Mouse (Mus musculus) embryonic facial prominence, embryonic 13.5 days (tissue): ENCODE measurements around the gene Ece1. TPM values are rescaled to one million over a fixed set of nuclear protein-coding genes. Genes with fewer than 3 reads are reported as not detected.

Experiments
- ATAC-seq: fragments of 200-750 bp; cut with Nextera tagmentation; 2 replicates; pipeline ENCODE4 v1.8.0; 2017; ENCODE audit warnings: low read depth; ENCODE audit not compliant: insufficient number of reproducible peaks, insufficient read depth, low FRiP score, low TSS enrichment
- H3K27ac ChIP-seq: fragments of 300-500 bp; sonication (generic); 2 replicates; pipeline ENCODE4 v1.5.1; 2015; ENCODE audit warnings: moderate library complexity, mild to moderate bottlenecking, inconsistent platforms
- H3K27me3 ChIP-seq: fragments of 300-500 bp; sonication (generic); 2 replicates; pipeline ENCODE4 v1.6.1; 2015; ENCODE audit warnings: mild to moderate bottlenecking, inconsistent platforms
- H3K36me3 ChIP-seq: fragments of 300-500 bp; sonication (generic); 2 replicates; pipeline ENCODE4 v1.6.1; 2015; ENCODE audit warnings: mild to moderate bottlenecking, inconsistent platforms
- H3K4me1 ChIP-seq: fragments of 300-500 bp; sonication (generic); 2 replicates; pipeline ENCODE4 v1.6.1; 2015; ENCODE audit warnings: inconsistent platforms
- H3K4me2 ChIP-seq: fragments of 300-500 bp; sonication (generic); 2 replicates; pipeline ENCODE4 v1.6.1; 2015; ENCODE audit warnings: moderate library complexity, mild to moderate bottlenecking, inconsistent platforms
- H3K4me3 ChIP-seq: fragments of 300-500 bp; sonication (generic); 2 replicates; pipeline ENCODE4 v1.5.1; 2015; ENCODE audit warnings: mild to moderate bottlenecking, inconsistent platforms
- H3K9ac ChIP-seq: fragments of 300-500 bp; sonication (generic); 2 replicates; pipeline ENCODE4 v1.6.1; 2015; ENCODE audit warnings: mild to moderate bottlenecking, inconsistent platforms
- H3K9me3 ChIP-seq: fragments of 300-500 bp; sonication (generic); 2 replicates; pipeline ENCODE4 v1.6.1; 2016; ENCODE audit warnings: inconsistent platforms
- WGBS: fragments of 180-500 bp; shearing (Covaris S2); methylation state at CpG from one replicate; pipeline ENCODE4 v1.1.7; 2015; ENCODE audit warnings: mixed read lengths; 5-methylcytosine and 5-hydroxymethylcytosine counted together
- polyA plus RNA-seq: library from polyadenylated mRNA; unstranded; fragments of >200 nt; fragmentation: Nextera tagmentation; extraction: Ambion mirVana; gene quantifications from 2 replicates; pipeline ENCODE4 v1.2.1, GENCODE M21; 2015

Ece1 gene
- polyA plus RNA-seq, 1 experiment from 2014 or later = 49.9 TPM

GRCm38 (mm10) chr4:137887337-137887992 lies 25.4 kb downstream of the Ece1 start:
- 87% methylated on average over 10 of the region's 10 CpGs for WGBS
- Histone ChIP-seq H3K9ac (no peak overlapping the region), H3K27ac (no peak overlapping the region), H3K9me3 (no peaks in the 10 kb centered on the region), H3K4me3 (no peak overlapping the region), H3K4me2 (no peak overlapping the region), H3K27me3 (no peaks in the 10 kb centered on the region), H3K36me3 (peaks cover 11% of the 10 kb centered on the region), H3K4me1 (peaks cover 53% of the 10 kb centered on the region)
- ATAC-seq = no peak

DNA sequence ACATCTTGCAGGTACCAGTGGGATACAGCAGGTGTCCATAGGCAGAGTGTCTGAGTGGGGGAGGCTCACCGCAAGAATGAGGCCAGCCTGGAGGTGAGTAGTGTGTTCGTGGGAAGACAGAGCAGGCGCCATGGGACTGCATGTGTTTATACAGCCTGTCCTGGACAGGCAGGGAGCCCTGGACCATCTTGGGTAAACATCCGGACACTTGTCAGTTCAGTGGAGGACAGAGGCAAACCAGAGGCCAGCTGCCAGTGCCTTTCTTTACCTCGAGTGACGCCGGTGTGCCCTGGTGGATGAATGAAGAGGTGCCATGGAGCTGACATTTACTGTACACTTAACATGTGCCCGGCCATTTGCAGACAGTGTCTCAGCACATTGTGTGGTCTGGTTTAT lies 26.0 kb downstream of the Ece1 start:
- peaks cover 11% of the 10 kb centered on the region for H3K36me3 ChIP-seq
- H3K9me3 ChIP-seq = no peaks in the 10 kb centered on the region
- no peak overlapping the region for H3K27ac ChIP-seq
- no peaks in the 10 kb centered on the region for H3K27me3 ChIP-seq
- H3K9ac ChIP-seq = no peak overlapping the region
- 82% methylated on average over 8 of the region's 8 CpGs for WGBS
- no peak overlapping the region for H3K4me3 ChIP-seq
- ATAC-seq = no peak
- H3K4me1 ChIP-seq = peaks cover 53% of the 10 kb centered on the region
- H3K4me2 ChIP-seq = no peak overlapping the region

DNA sequence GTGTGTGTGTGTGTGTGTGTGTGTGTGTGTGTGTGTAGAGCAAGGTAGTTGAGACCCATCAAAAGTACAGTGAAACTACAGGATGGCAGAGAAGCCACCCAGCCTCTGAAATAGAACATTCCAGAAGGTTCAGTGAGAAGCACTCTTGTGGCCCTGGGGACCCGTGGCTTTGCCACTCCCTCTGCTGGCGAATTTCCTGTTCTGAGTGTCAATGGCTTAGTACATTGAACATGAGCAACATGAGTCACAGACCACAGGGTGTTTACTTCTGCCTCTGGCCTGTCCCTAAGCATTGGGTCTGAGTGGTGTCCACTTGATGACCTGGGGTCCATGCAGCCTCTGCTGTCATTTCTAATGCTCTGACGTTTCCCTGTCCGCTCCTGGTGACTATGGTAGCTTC lies 28.6 kb downstream of the Ece1 start:
- no peak for ATAC-seq

GRCm38 (mm10) chr4:137891553-137892145 lies 29.6 kb downstream of the Ece1 start:
- no peak overlapping the region for H3K9ac ChIP-seq
- H3K4me3 ChIP-seq = no peak overlapping the region
- 23% methylated on average over 4 of the region's 4 CpGs for WGBS
- no peaks in the 10 kb centered on the region for H3K9me3 ChIP-seq
- ATAC-seq = no peak
- peak overlapping the region; percentile 42 for H3K4me2 ChIP-seq
- H3K27ac ChIP-seq = peak overlapping the region; percentile 85
- H3K27me3 ChIP-seq = no peaks in the 10 kb centered on the region
- peaks cover 55% of the 10 kb centered on the region for H3K4me1 ChIP-seq
- peaks cover 11% of the 10 kb centered on the region for H3K36me3 ChIP-seq

More for the DNA sequence above, 28.6 kb downstream of the Ece1 start:
- H3K4me2 ChIP-seq = no peak overlapping the region
- peaks cover 11% of the 10 kb centered on the region for H3K36me3 ChIP-seq
- WGBS = 79% methylated on average over 4 of the region's 4 CpGs
- H3K9ac ChIP-seq = no peak overlapping the region
- no peak overlapping the region for H3K4me3 ChIP-seq
- no peak overlapping the region; the same call in 1 of the 2 replicates for H3K27ac ChIP-seq
- no peaks in the 10 kb centered on the region for H3K9me3 ChIP-seq
- H3K4me1 ChIP-seq = peaks cover 44% of the 10 kb centered on the region
- no peaks in the 10 kb centered on the region for H3K27me3 ChIP-seq

DNA sequence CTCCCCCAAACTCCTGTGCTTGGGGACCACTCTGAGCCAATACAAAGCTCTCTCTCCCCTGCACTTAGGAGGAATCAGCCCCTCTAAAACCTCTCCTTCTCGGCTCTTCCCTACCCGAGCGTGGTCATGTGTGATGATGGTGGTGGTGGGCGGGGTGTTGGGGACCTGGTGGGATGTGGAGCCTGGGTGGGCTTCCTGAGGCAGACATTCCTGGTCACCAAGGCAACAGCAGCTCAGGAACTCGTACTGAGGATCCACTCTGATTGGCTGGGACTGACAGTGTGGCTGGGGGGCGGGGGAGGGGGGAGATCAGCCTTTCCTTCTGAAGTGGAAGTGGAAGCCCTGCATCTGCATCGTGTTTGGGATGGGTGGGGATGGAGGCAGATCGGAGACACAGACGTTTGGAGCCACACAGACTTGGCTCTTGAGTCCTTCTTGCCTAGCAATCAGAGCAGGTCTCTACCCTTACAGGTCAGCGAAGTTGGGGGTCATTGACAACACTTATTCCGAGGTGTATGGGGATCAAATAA lies 30.7 kb downstream of the Ece1 start:
- peak overlapping the region; percentile 42 for H3K4me2 ChIP-seq
- H3K9ac ChIP-seq = 0 out of 2 replicates have a peak overlapping the region, but pooled peaks have one; percentile 46
- H3K27me3 ChIP-seq = no peaks in the 10 kb centered on the region
- H3K4me1 ChIP-seq = peaks cover 66% of the 10 kb centered on the region
- whole genome bisulfite sequencing = 5% methylated on average over 11 of the region's 11 CpGs
- H3K4me3 ChIP-seq = peak overlapping the region; percentile 10; the same call in 1 of the 2 replicates
- no peaks in the 10 kb centered on the region for H3K9me3 ChIP-seq
- peak overlapping the region; percentile 85 for H3K27ac ChIP-seq
- peaks cover 10% of the 10 kb centered on the region for H3K36me3 ChIP-seq
- peak; percentile 69; the same call in 1 of the 2 replicates for ATAC-seq

DNA sequence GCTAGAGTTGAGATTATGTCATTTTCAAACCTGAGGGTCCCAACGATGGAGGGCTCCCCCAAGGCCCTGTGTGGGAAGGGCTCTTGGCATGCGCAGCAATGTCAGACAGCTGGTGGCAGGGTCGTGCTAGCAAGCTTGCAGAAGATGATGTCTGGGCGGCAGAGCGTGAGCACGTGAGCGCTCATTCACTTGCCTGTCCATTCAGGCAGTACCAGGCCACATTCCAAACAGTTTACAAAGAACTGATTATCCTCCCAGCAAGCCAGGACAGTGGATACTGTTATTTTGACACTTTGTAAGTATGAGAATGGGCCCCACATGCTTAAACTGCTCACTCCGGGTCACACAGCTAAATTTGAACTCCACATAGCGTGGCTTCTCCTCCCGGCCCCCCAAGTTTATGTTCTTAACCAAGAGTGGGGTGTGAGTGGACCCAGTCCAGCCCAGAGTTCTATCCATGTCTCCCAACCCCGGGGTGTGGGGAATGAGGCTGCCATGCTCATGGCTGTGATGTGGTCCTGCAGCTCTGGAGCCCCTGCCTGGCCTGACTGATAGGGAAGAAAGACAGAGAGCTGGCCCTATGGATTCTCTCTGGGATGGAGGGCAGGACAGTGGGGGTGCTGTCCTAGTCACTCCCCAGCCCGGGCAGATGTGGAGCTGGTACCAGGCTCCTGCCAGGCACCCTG lies 34.7 kb downstream of the Ece1 start:
- H3K9me3 ChIP-seq = no peaks in the 10 kb centered on the region
- 0 out of 2 replicates have a peak overlapping the region, but pooled peaks have one; percentile 2 for H3K4me3 ChIP-seq
- peak overlapping the region; percentile 19 for H3K4me2 ChIP-seq
- peak overlapping the region; percentile 37 for H3K9ac ChIP-seq
- peak; percentile 21; the same call in 1 of the 2 replicates for ATAC-seq
- 0 out of 2 replicates have a peak, but pooled peaks cover 4% of the 10 kb centered on the region for H3K36me3 ChIP-seq
- WGBS = 27% methylated on average over 12 of the region's 12 CpGs
- H3K27ac ChIP-seq = peak overlapping the region; percentile 90
- peaks cover 71% of the 10 kb centered on the region for H3K4me1 ChIP-seq
- no peaks in the 10 kb centered on the region for H3K27me3 ChIP-seq

- H3K27me3 ChIP-seq = no peaks in the 10 kb centered on the region
- ATAC-seq = peak; percentile 45; the same call in 1 of the 2 replicates
- WGBS = 7% methylated on average over 8 of the region's 8 CpGs
- H3K36me3 ChIP-seq = 0 out of 2 replicates have a peak, but pooled peaks cover 4% of the 10 kb centered on the region
- H3K4me1 ChIP-seq = peaks cover 71% of the 10 kb centered on the region
- H3K4me2 ChIP-seq = peak overlapping the region; percentile 19
- 0 out of 2 replicates have a peak overlapping the region, but pooled peaks have one; percentile 2 for H3K4me3 ChIP-seq
- peak overlapping the region; percentile 90 for H3K27ac ChIP-seq
- H3K9ac ChIP-seq = peak overlapping the region; percentile 37
- H3K9me3 ChIP-seq = no peaks in the 10 kb centered on the region
Measured at GRCm38 (mm10) chr4:137897298-137897612, 35.2 kb downstream of the Ece1 start.

DNA sequence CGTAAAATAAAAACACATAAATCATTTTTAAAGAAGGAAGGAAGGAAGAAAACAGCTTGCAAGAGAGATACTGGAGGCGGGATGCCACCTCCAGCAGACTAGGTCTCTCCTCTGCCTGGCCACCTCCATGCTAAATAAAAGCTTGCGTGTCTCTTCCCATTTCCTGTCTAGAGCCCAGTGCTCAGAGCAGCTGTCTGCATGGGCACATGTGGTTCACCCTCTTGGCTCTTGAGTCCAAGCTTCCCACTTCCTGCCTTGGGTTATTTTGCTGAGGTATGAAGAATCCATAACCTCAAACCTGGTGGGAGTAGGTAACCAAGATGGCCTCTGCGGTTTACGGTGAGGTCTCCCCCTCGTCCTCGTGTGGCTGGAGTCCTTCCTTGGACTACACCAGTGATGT lies 36.5 kb downstream of the Ece1 start:
- no peak overlapping the region for H3K4me3 ChIP-seq
- 83% methylated on average over 7 of the region's 7 CpGs for WGBS
- no peaks in the 10 kb centered on the region for H3K27me3 ChIP-seq
- no peaks in the 10 kb centered on the region for H3K9me3 ChIP-seq
- no peak overlapping the region for H3K27ac ChIP-seq
- ATAC-seq = no peak
- peaks cover 70% of the 10 kb centered on the region for H3K4me1 ChIP-seq
- H3K4me2 ChIP-seq = no peak overlapping the region
- H3K36me3 ChIP-seq = 0 out of 2 replicates have a peak, but pooled peaks cover 4% of the 10 kb centered on the region
- no peak overlapping the region for H3K9ac ChIP-seq

- no peaks in the 10 kb centered on the region for H3K27me3 ChIP-seq
- no peaks in the 10 kb centered on the region for H3K9me3 ChIP-seq
- no peak for ATAC-seq
- H3K4me1 ChIP-seq = peaks cover 48% of the 10 kb centered on the region
- H3K9ac ChIP-seq = no peak overlapping the region
- 0 out of 2 replicates have a peak, but pooled peaks cover 4% of the 10 kb centered on the region for H3K36me3 ChIP-seq
- H3K27ac ChIP-seq = 0 out of 2 replicates have a peak overlapping the region, but pooled peaks have one; percentile 16
- WGBS = 69% methylated on average over 13 of the region's 13 CpGs
- H3K4me2 ChIP-seq = no peak overlapping the region
- H3K4me3 ChIP-seq = no peak overlapping the region
Measured at GRCm38 (mm10) chr4:137902268-137902667, 40.2 kb downstream of the Ece1 start.

DNA sequence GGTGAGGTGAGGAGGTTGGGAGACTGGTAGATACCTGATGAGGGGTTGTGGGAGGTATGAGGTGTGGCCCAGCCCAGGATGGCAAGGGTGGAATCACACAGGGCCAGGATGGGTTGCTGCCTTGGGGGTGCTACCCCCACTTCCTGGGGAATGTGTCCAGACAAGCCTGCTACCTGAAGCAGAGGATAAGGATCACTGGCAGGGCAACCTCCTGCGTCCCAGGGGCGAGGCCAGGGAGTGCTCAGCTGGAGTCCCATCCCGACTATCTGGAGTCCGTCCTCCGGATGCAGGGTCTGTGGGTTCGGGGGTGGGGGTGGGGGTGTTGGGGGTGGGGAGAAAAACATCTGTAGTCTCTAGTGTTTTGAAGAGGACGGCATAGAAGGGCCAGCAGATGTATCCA lies 40.8 kb downstream of the Ece1 start:
- Histone ChIP-seq H3K27ac (0 out of 2 replicates have a peak overlapping the region, but pooled peaks have one; percentile 16), H3K9ac (no peak overlapping the region), H3K4me1 (peaks cover 46% of the 10 kb centered on the region), H3K27me3 (no peaks in the 10 kb centered on the region), H3K9me3 (no peaks in the 10 kb centered on the region), H3K4me2 (no peak overlapping the region), H3K36me3 (0 out of 2 replicates have a peak, but pooled peaks cover 4% of the 10 kb centered on the region), H3K4me3 (no peak overlapping the region)
- 34% methylated on average over 7 of the region's 7 CpGs for WGBS
- ATAC-seq = no peak

DNA sequence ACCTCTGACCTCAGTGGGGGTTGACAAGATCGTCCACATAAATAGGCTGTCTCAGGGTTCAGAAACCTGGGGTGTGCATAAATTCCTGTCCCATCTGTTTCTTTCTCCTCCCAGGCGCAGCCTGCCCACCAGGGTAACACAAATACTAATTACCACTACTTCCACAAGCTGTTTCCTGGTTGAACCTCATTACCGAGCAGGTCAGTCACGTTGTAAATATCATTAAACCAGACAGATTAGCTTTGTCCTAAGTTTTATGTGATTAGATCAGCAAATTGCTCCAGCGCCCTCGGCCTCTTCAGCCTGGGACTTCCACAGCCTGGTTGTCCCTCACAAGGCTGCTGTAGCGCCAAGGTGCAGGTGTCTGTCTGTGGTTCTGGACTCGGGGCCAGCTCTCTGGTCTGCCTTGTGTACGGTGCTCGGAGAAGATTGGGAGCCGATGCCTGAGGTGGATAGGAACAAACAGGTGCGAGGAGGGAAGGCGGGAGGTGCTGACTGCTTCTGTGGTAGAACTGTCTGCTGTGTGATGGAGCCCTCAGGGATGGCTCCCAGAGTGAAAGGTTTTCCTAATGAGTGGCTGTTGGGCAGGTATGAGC lies 43.0 kb downstream of the Ece1 start:
- H3K4me3 ChIP-seq = no peak overlapping the region
- H3K27me3 ChIP-seq = no peaks in the 10 kb centered on the region
- no peak overlapping the region for H3K4me2 ChIP-seq
- H3K36me3 ChIP-seq = 0 out of 2 replicates have a peak, but pooled peaks cover 4% of the 10 kb centered on the region
- 71% methylated on average over 13 of the region's 13 CpGs for WGBS
- ATAC-seq = no peak
- no peak overlapping the region for H3K9ac ChIP-seq
- H3K9me3 ChIP-seq = no peaks in the 10 kb centered on the region
- no peak overlapping the region; the same call in 1 of the 2 replicates for H3K27ac ChIP-seq
- peaks cover 43% of the 10 kb centered on the region for H3K4me1 ChIP-seq
